Mouse (Mus musculus): Measurements from ENCODE around the gene Ell3. TPM values are rescaled to one million over a fixed set of nuclear protein-coding genes. Genes with fewer than 3 reads are reported as not detected.

Ell3 gene
- total and polyA plus RNA-seq, 3 experiments: not detected

- TF ChIP-seq MXI1 (IDR thresholded peaks at IDR 0.05; ENCODE audit: low read depth, low read length) (no peak), SMC3 (IDR thresholded peaks at IDR 0.05; ENCODE audit: low read depth, low read length) (no peak), GATA1 (IDR thresholded peaks at IDR 0.05; ENCODE audit: low read depth, low read length) (no peak)
Measured at GRCm38 (mm10) chr2:121441800-121442199, 2.3 kb downstream of the Ell3 start (continued).

GRCm38 (mm10) chr2:121440834-121441605 is 3.1 kb downstream of the Ell3 start:
- H3K27me3 ChIP-seq (ENCODE audit: control insufficient read depth in 1 of 2, insufficient read depth in 2 of 2, low read length in 2 of 2): no peaks in the 10 kb centered on the region
- H3K9me3 ChIP-seq (replicated peaks; ENCODE audit: insufficient read depth, low read length): no peaks in the 10 kb centered on the region
- H3K36me3 ChIP-seq (ENCODE audit: control insufficient read depth in 1 of 2, insufficient read depth in 2 of 2, low read length in 2 of 2): peaks cover 5 to 8% of the 10 kb centered on the region in 2 experiments; a peak in 3 of 4 replicates
- peaks cover 5 to 16% of the 10 kb centered on the region in 2 experiments for H3K4me1 ChIP-seq (ENCODE audit: control insufficient read depth in 1 of 2, insufficient read depth in 2 of 2, low read length in 2 of 2)
- no peak for DNase-seq (ENCODE audit: low read depth, low spot score)
- no peak overlapping the region for H3K27ac ChIP-seq (ENCODE audit: control insufficient read depth, low read depth, low read length)
- no peak overlapping the region for H3K4me3 ChIP-seq (ENCODE audit: control insufficient read depth in 1 of 2, insufficient read depth in 1 of 2, low read depth in 2 of 2, low read length in 2 of 2)
- H3K9ac ChIP-seq (ENCODE audit: control insufficient read depth, low read depth, low read length, poor library complexity, severe bottlenecking): no peak overlapping the region
- TF ChIP-seq MEF2A (IDR thresholded peaks at IDR 0.05; ENCODE audit: extremely low read depth, insufficient replicate concordance, low read depth, low read length, poor library complexity, severe bottlenecking): no peak
- H3K79me2 ChIP-seq (ENCODE audit: control insufficient read depth, insufficient read depth, low read length, poor library complexity): no peaks in the 10 kb centered on the region

GRCm38 (mm10) chr2:121439746-121440145 is 4.3 kb downstream of the Ell3 start:
- Histone ChIP-seq H3K9ac (ENCODE audit: control insufficient read depth, low read depth, low read length, poor library complexity, severe bottlenecking) (no peak overlapping the region), H3K9me3 (replicated peaks; ENCODE audit: insufficient read depth, low read length) (no peaks in the 10 kb centered on the region), H3K4me3 (ENCODE audit: control insufficient read depth in 1 of 2, insufficient read depth in 1 of 2, low read depth in 2 of 2, low read length in 2 of 2) (no peak overlapping the region), H3K27me3 (ENCODE audit: control insufficient read depth in 1 of 2, insufficient read depth in 2 of 2, low read length in 2 of 2) (no peaks in the 10 kb centered on the region), H3K79me2 (ENCODE audit: control insufficient read depth, insufficient read depth, low read length, poor library complexity) (no peaks in the 10 kb centered on the region), H3K4me1 (ENCODE audit: control insufficient read depth in 1 of 2, insufficient read depth in 2 of 2, low read length in 2 of 2) (peaks cover 0 to 6% of the 10 kb centered on the region in 2 experiments; a peak in 1 of 4 replicates), H3K36me3 (ENCODE audit: control insufficient read depth in 1 of 2, insufficient read depth in 2 of 2, low read length in 2 of 2) (peaks cover 0 to 11% of the 10 kb centered on the region in 2 experiments; a peak in 2 of 4 replicates), H3K27ac (ENCODE audit: control insufficient read depth, low read depth, low read length) (no peak overlapping the region)
- no peak for DNase-seq (ENCODE audit: low read depth, low spot score)
- TF ChIP-seq NRF1 (IDR thresholded peaks at IDR 0.05; ENCODE audit: insufficient read depth, low read depth, low read length, poor library complexity, severe bottlenecking): no peak
- no peak for TF ChIP-seq SMC3 (IDR thresholded peaks at IDR 0.05; ENCODE audit: low read depth, low read length)
- TF ChIP-seq CHD2 (IDR thresholded peaks at IDR 0.05; ENCODE audit: low read length): no peak
- TF ChIP-seq HCFC1 (IDR thresholded peaks at IDR 0.05; ENCODE audit: low read depth, low read length): no peak
- TF ChIP-seq MYB (IDR thresholded peaks at IDR 0.05; ENCODE audit: low read depth, low read length): no peak
- no peak for TF ChIP-seq SIN3A (IDR thresholded peaks at IDR 0.05; ENCODE audit: low read length)
- TF ChIP-seq TCF12 (IDR thresholded peaks at IDR 0.05; ENCODE audit: low read depth, low read length): no peak
- no peak for TF ChIP-seq RCOR1 (IDR thresholded peaks at IDR 0.05; ENCODE audit: low read depth, low read length)
- no peak for TF ChIP-seq POLR2A (IDR thresholded peaks at IDR 0.05; ENCODE audit: control insufficient read depth in 1 of 2, insufficient read depth in 1 of 2, low read depth in 1 of 2, low read length in 2 of 2, poor library complexity in 1 of 2)
- no peak for TF ChIP-seq ZKSCAN1 (IDR thresholded peaks at IDR 0.05; ENCODE audit: low read depth, low read length)
- TF ChIP-seq BHLHE40 (IDR thresholded peaks at IDR 0.05; ENCODE audit: borderline replicate concordance, low read depth, low read length): no peak
- no peak for TF ChIP-seq KAT2A (conservative IDR thresholded peaks at IDR 0.05; ENCODE audit: low read depth, low read length)
- TF ChIP-seq ZC3H11A (IDR thresholded peaks at IDR 0.05; ENCODE audit: low read depth, low read length): no peak
- no peak for TF ChIP-seq USF2 (IDR thresholded peaks at IDR 0.05; ENCODE audit: borderline replicate concordance in 1 of 2, insufficient read depth in 1 of 2, low read depth in 1 of 2, low read length in 2 of 2)
- TF ChIP-seq JUND (IDR thresholded peaks at IDR 0.05; ENCODE audit: low read depth, low read length): no peak
- no peak for TF ChIP-seq ZMIZ1 (IDR thresholded peaks at IDR 0.05; ENCODE audit: low read depth, low read length)
- no peak for TF ChIP-seq ETS1 (IDR thresholded peaks at IDR 0.05; ENCODE audit: low read depth, low read length)

All from MEL (cell line).